Mouse (Mus musculus): ENCODE data around the gene Capn2. TPM values are rescaled to one million over a fixed set of nuclear protein-coding genes. Genes with fewer than 3 reads are reported as not detected.
A peak's percentile ranks its signal among the peaks of the same experiment; 100 is the strongest.

Capn2 gene
- polyA plus RNA-seq, 1 experiment from 2014 or later: 127 TPM

DNA sequence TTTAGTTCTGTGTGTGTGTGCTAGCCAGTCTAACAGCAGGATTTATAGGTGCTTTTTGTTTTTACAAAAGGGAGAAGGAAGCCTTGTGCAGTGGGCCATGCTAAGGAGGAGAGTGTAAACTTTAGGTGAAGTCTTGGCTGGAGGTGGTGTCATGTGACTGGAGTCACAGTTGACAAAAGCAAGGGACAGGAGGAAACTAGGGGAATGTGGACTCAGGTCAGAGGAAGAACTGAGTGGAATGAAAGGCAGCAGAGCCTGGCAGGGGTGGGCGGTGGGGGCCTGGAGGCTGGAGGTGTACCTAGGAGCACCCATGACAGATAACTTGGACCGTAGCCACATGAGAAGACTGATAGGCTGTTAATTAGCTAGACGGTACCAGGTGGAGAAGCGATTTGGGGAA lies 52.1 kb downstream of the Capn2 start:
- WGBS: 30% methylated on average over 4 of the region's 4 CpGs
- no peak; the same call in 1 of the 2 replicates for ATAC-seq (ENCODE audit: insufficient read depth, low FRiP score)
- H3K4me1 ChIP-seq (ENCODE audit: control insufficient read depth, insufficient read depth, low read length): peaks cover 17% of the 10 kb centered on the region
- H3K27me3 ChIP-seq (ENCODE audit: control insufficient read depth, insufficient read depth, low read length): no peaks in the 10 kb centered on the region
- H3K9ac ChIP-seq (ENCODE audit: low read length): peak overlapping the region; percentile 26; the same call in 1 of the 2 replicates
- H3K9me3 ChIP-seq (replicated peaks; ENCODE audit: control insufficient read depth, low read length): no peaks in the 10 kb centered on the region
- peak overlapping the region; percentile 62 for H3K27ac ChIP-seq (ENCODE audit: low read length)
- H3K4me3 ChIP-seq (replicated peaks; ENCODE audit: low read length): no peak overlapping the region
- no peak overlapping the region for H3K4me2 ChIP-seq (ENCODE audit: low read depth, low read length)
- H3K36me3 ChIP-seq (ENCODE audit: control insufficient read depth, insufficient read depth, low read length): peaks cover 17% of the 10 kb centered on the region

- ATAC-seq (ENCODE audit: insufficient read depth, low FRiP score): no peak
- WGBS: 83% methylated on average over 10 of the region's 10 CpGs
- no peaks in the 10 kb centered on the region for H3K36me3 ChIP-seq (ENCODE audit: control insufficient read depth, insufficient read depth, low read length)
- H3K4me1 ChIP-seq (ENCODE audit: control insufficient read depth, insufficient read depth, low read length): peaks cover 17% of the 10 kb centered on the region
- H3K4me2 ChIP-seq (ENCODE audit: low read depth, low read length): no peak overlapping the region
- H3K4me3 ChIP-seq (replicated peaks; ENCODE audit: low read length): no peak overlapping the region
- H3K27me3 ChIP-seq (ENCODE audit: control insufficient read depth, insufficient read depth, low read length): no peaks in the 10 kb centered on the region
- peak overlapping the region; percentile 68; the same call in 1 of the 2 replicates for H3K27ac ChIP-seq (ENCODE audit: low read length)
- H3K9ac ChIP-seq (ENCODE audit: low read length): no peak overlapping the region
- H3K9me3 ChIP-seq (replicated peaks; ENCODE audit: control insufficient read depth, low read length): no peaks in the 10 kb centered on the region
Measured at GRCm38 (mm10) chr1:182461813-182462212, 55.6 kb downstream of the Capn2 start.

GRCm38 (mm10) chr1:182461261-182461660 lies 56.1 kb downstream of the Capn2 start:
- Histone ChIP-seq H3K4me3 (replicated peaks; ENCODE audit: low read length) (no peak overlapping the region), H3K4me1 (ENCODE audit: control insufficient read depth, insufficient read depth, low read length) (peaks cover 17% of the 10 kb centered on the region), H3K27me3 (ENCODE audit: control insufficient read depth, insufficient read depth, low read length) (no peaks in the 10 kb centered on the region), H3K27ac (ENCODE audit: low read length) (peak overlapping the region; percentile 92), H3K4me2 (ENCODE audit: low read depth, low read length) (peak overlapping the region; percentile 28; the same call in 1 of the 2 replicates), H3K9me3 (replicated peaks; ENCODE audit: control insufficient read depth, low read length) (no peaks in the 10 kb centered on the region), H3K36me3 (ENCODE audit: control insufficient read depth, insufficient read depth, low read length) (no peaks in the 10 kb centered on the region), H3K9ac (ENCODE audit: low read length) (no peak overlapping the region; the same call in 1 of the 2 replicates)
- ATAC-seq (ENCODE audit: insufficient read depth, low FRiP score): 0 out of 2 replicates have a peak, but pooled peaks have one; percentile 39
- WGBS: 18% methylated on average over 7 of the region's 7 CpGs

- Histone ChIP-seq H3K9me3 (replicated peaks; ENCODE audit: control insufficient read depth, low read length) (no peaks in the 10 kb centered on the region), H3K4me2 (ENCODE audit: low read depth, low read length) (peak overlapping the region; percentile 28; the same call in 1 of the 2 replicates), H3K9ac (ENCODE audit: low read length) (no peak overlapping the region; the same call in 1 of the 2 replicates), H3K4me3 (replicated peaks; ENCODE audit: low read length) (no peak overlapping the region), H3K27ac (ENCODE audit: low read length) (peak overlapping the region; percentile 92), H3K36me3 (ENCODE audit: control insufficient read depth, insufficient read depth, low read length) (no peaks in the 10 kb centered on the region), H3K27me3 (ENCODE audit: control insufficient read depth, insufficient read depth, low read length) (no peaks in the 10 kb centered on the region), H3K4me1 (ENCODE audit: control insufficient read depth, insufficient read depth, low read length) (peaks cover 16% of the 10 kb centered on the region)
- 40% methylated on average over 13 of the region's 13 CpGs for WGBS
- peak; percentile 75 for ATAC-seq (ENCODE audit: insufficient read depth, low FRiP score)
Measured at GRCm38 (mm10) chr1:182460291-182461244, 56.8 kb downstream of the Capn2 start.

GRCm38 (mm10) chr1:182459436-182459835 lies 58.0 kb downstream of the Capn2 start:
- no peak overlapping the region for H3K4me2 ChIP-seq (ENCODE audit: low read depth, low read length)
- no peaks in the 10 kb centered on the region for H3K9me3 ChIP-seq (replicated peaks; ENCODE audit: control insufficient read depth, low read length)
- ATAC-seq (ENCODE audit: insufficient read depth, low FRiP score): no peak
- no peak overlapping the region for H3K9ac ChIP-seq (ENCODE audit: low read length)
- no peak overlapping the region for H3K4me3 ChIP-seq (replicated peaks; ENCODE audit: low read length)
- peaks cover 10% of the 10 kb centered on the region; the same call in 1 of the 2 replicates for H3K4me1 ChIP-seq (ENCODE audit: control insufficient read depth, insufficient read depth, low read length)
- H3K27ac ChIP-seq (ENCODE audit: low read length): peak overlapping the region; percentile 92; the same call in 1 of the 2 replicates
- WGBS: 65% methylated on average over 8 of the region's 8 CpGs
- H3K27me3 ChIP-seq (ENCODE audit: control insufficient read depth, insufficient read depth, low read length): no peaks in the 10 kb centered on the region
- H3K36me3 ChIP-seq (ENCODE audit: control insufficient read depth, insufficient read depth, low read length): no peaks in the 10 kb centered on the region

- Histone ChIP-seq H3K4me3 (replicated peaks; ENCODE audit: low read length) (no peak overlapping the region), H3K4me1 (ENCODE audit: control insufficient read depth, insufficient read depth, low read length) (peaks cover 10% of the 10 kb centered on the region; the same call in 1 of the 2 replicates), H3K27me3 (ENCODE audit: control insufficient read depth, insufficient read depth, low read length) (no peaks in the 10 kb centered on the region), H3K4me2 (ENCODE audit: low read depth, low read length) (no peak overlapping the region), H3K36me3 (ENCODE audit: control insufficient read depth, insufficient read depth, low read length) (no peaks in the 10 kb centered on the region; the same call in 1 of the 2 replicates), H3K9ac (ENCODE audit: low read length) (no peak overlapping the region), H3K27ac (ENCODE audit: low read length) (no peak overlapping the region), H3K9me3 (replicated peaks; ENCODE audit: control insufficient read depth, low read length) (no peaks in the 10 kb centered on the region)
- no peak for ATAC-seq (ENCODE audit: insufficient read depth, low FRiP score)
- 81% methylated on average over 19 of the region's 19 CpGs for WGBS
Measured at GRCm38 (mm10) chr1:182458556-182458955, 58.9 kb downstream of the Capn2 start.

DNA sequence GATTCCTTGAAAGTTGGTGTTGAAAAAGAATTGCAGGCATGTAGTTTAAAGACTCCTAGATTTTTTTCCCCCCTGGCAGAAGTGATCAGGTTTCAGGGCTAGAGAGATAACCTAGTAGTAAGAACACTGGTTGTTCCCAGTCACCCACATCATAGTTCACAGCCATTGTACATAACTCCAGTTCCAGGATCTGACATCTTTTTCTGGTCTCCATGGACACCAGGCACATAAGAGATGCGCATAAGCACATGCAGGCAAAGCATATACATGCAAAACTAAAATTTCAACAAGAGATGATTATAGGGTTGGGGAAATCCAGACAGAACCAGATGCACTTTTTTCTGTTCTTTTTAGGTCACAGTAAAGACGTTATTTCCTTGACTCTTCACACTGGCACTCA lies 62.3 kb downstream of the Capn2 start:
- no peak overlapping the region for H3K4me3 ChIP-seq (replicated peaks; ENCODE audit: low read length)
- H3K4me1 ChIP-seq (ENCODE audit: control insufficient read depth, insufficient read depth, low read length): no peaks in the 10 kb centered on the region
- WGBS: 86% methylated on average over 2 of the region's 2 CpGs
- H3K36me3 ChIP-seq (ENCODE audit: control insufficient read depth, insufficient read depth, low read length): no peaks in the 10 kb centered on the region; the same call in 1 of the 2 replicates
- no peak overlapping the region for H3K4me2 ChIP-seq (ENCODE audit: low read depth, low read length)
- H3K9ac ChIP-seq (ENCODE audit: low read length): no peak overlapping the region
- H3K9me3 ChIP-seq (replicated peaks; ENCODE audit: control insufficient read depth, low read length): no peaks in the 10 kb centered on the region
- no peaks in the 10 kb centered on the region for H3K27me3 ChIP-seq (ENCODE audit: control insufficient read depth, insufficient read depth, low read length)
- no peak overlapping the region for H3K27ac ChIP-seq (ENCODE audit: low read length)
- no peak for ATAC-seq (ENCODE audit: insufficient read depth, low FRiP score)

DNA sequence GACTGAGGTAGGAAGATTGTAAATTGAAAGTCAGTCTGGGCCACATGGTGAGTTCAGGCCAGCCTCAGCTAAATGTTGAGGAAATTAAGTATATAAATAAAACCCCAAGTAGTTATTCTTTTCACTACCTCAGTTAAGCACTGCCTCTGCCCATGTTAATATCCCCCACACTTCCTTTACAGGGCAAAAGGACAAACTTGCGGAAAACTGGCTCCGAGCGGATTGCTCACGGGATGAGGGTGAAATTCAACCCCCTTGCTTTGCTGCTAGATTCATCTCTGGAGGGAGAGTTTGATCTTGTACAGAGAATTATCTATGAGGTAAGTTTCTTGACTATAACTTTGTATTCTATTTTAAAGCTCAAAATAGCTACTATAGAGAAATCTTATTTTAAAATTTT lies 64.9 kb downstream of the Capn2 start:
- no peak overlapping the region for H3K4me3 ChIP-seq (replicated peaks; ENCODE audit: low read length)
- H3K4me1 ChIP-seq (ENCODE audit: control insufficient read depth, insufficient read depth, low read length): no peaks in the 10 kb centered on the region
- no peak overlapping the region for H3K9ac ChIP-seq (ENCODE audit: low read length)
- peaks cover 10% of the 10 kb centered on the region for H3K36me3 ChIP-seq (ENCODE audit: control insufficient read depth, insufficient read depth, low read length)
- H3K27me3 ChIP-seq (ENCODE audit: control insufficient read depth, insufficient read depth, low read length): no peaks in the 10 kb centered on the region
- 72% methylated on average over 4 of the region's 4 CpGs for WGBS
- no peak overlapping the region for H3K4me2 ChIP-seq (ENCODE audit: low read depth, low read length)
- ATAC-seq (ENCODE audit: insufficient read depth, low FRiP score): no peak
- no peak overlapping the region for H3K27ac ChIP-seq (ENCODE audit: low read length)
- no peaks in the 10 kb centered on the region for H3K9me3 ChIP-seq (replicated peaks; ENCODE audit: control insufficient read depth, low read length)
